Mouse (Mus musculus): ENCODE results near the gene Cdkn2d. TPM values are rescaled to one million over a fixed set of nuclear protein-coding genes. Genes with fewer than 3 reads are reported as not detected.

Gene Cdkn2d
- polyA plus RNA-seq, 1 experiment from 2014 or later = 74.3 TPM

- H3K4me1 ChIP-seq (ENCODE audit: insufficient read depth) = peaks cover 29% of the 10 kb centered on the region
- no peak for DNase-seq
- H3K4me2 ChIP-seq (ENCODE audit: low read depth, low read length) = peak overlapping the region; percentile 84
- no peaks in the 10 kb centered on the region for H3K27me3 ChIP-seq (ENCODE audit: insufficient read depth, low read length)
- peak overlapping the region; percentile 81 for H3K4me3 ChIP-seq (ENCODE audit: low read depth, low read length)
- 11% methylated on average over 3 of the region's 3 CpGs for WGBS (ENCODE audit: insufficient replicate concordance)
- H3K9ac ChIP-seq (replicated peaks) = peak overlapping the region; percentile 92
- no peak for ATAC-seq
- TF ChIP-seq EP300 (IDR thresholded peaks at IDR 0.05; ENCODE audit: low read depth) = no peak
- no peaks in the 10 kb centered on the region for H3K9me3 ChIP-seq (ENCODE audit: low read length)
- H3K27ac ChIP-seq (ENCODE audit: low read depth) = peak overlapping the region; percentile 95
- H3K36me3 ChIP-seq (replicated peaks; ENCODE audit: insufficient read depth, low read length) = peaks cover 38% of the 10 kb centered on the region
Measured at GRCm38 (mm10) chr9:21286753-21287152, 4.5 kb downstream of the Cdkn2d start.

GRCm38 (mm10) chr9:21283994-21284393 lies 7.2 kb downstream of the Cdkn2d start:
- Histone ChIP-seq H3K27me3 (ENCODE audit: insufficient read depth, low read length) (no peaks in the 10 kb centered on the region), H3K4me3 (ENCODE audit: low read depth, low read length) (no peak overlapping the region), H3K36me3 (replicated peaks; ENCODE audit: insufficient read depth, low read length) (peaks cover 59% of the 10 kb centered on the region), H3K9ac (replicated peaks) (no peak overlapping the region), H3K4me2 (ENCODE audit: low read depth, low read length) (no peak overlapping the region), H3K9me3 (ENCODE audit: low read length) (no peaks in the 10 kb centered on the region), H3K4me1 (ENCODE audit: insufficient read depth) (peaks cover 34% of the 10 kb centered on the region), H3K27ac (ENCODE audit: low read depth) (peak overlapping the region; percentile 45; the same call in 1 of the 2 replicates)
- TF ChIP-seq EP300 (IDR thresholded peaks at IDR 0.05; ENCODE audit: low read depth) (no peak), CTCF (IDR thresholded peaks at IDR 0.05; ENCODE audit: low read depth) (no peak)
- 97% methylated on average over 3 of the region's 3 CpGs for WGBS (ENCODE audit: insufficient replicate concordance)
- ATAC-seq (0 out of 2 replicates have a peak, but pooled peaks have one; percentile 8), DNase-seq (no peak)

GRCm38 (mm10) chr9:21283591-21283990 lies 7.6 kb downstream of the Cdkn2d start:
- DNase-seq (no peak), ATAC-seq (no peak)
- no peak overlapping the region for H3K9ac ChIP-seq (replicated peaks)
- peaks cover 30% of the 10 kb centered on the region for H3K4me1 ChIP-seq (ENCODE audit: insufficient read depth)
- no peaks in the 10 kb centered on the region for H3K27me3 ChIP-seq (ENCODE audit: insufficient read depth, low read length)
- no peak for TF ChIP-seq EP300 (IDR thresholded peaks at IDR 0.05; ENCODE audit: low read depth)
- TF ChIP-seq CTCF (IDR thresholded peaks at IDR 0.05; ENCODE audit: low read depth) = peak; percentile 46
- H3K4me2 ChIP-seq (ENCODE audit: low read depth, low read length) = no peak overlapping the region
- no peaks in the 10 kb centered on the region for H3K9me3 ChIP-seq (ENCODE audit: low read length)
- peak overlapping the region; percentile 45; the same call in 1 of the 2 replicates for H3K27ac ChIP-seq (ENCODE audit: low read depth)
- H3K4me3 ChIP-seq (ENCODE audit: low read depth, low read length) = no peak overlapping the region
- WGBS (ENCODE audit: insufficient replicate concordance) = 84% methylated on average over 5 of the region's 5 CpGs
- peaks cover 59% of the 10 kb centered on the region for H3K36me3 ChIP-seq (replicated peaks; ENCODE audit: insufficient read depth, low read length)

GRCm38 (mm10) chr9:21277776-21278175 lies 13.4 kb downstream of the Cdkn2d start:
- H3K4me1 ChIP-seq (ENCODE audit: insufficient read depth) = peaks cover 13% of the 10 kb centered on the region
- peaks cover 93% of the 10 kb centered on the region for H3K36me3 ChIP-seq (replicated peaks; ENCODE audit: insufficient read depth, low read length)
- no peak overlapping the region for H3K4me2 ChIP-seq (ENCODE audit: low read depth, low read length)
- DNase-seq (no peak), ATAC-seq (no peak)
- no peak overlapping the region for H3K4me3 ChIP-seq (ENCODE audit: low read depth, low read length)
- no peaks in the 10 kb centered on the region for H3K27me3 ChIP-seq (ENCODE audit: insufficient read depth, low read length)
- no peak for TF ChIP-seq CTCF (IDR thresholded peaks at IDR 0.05; ENCODE audit: low read depth)
- no peak for TF ChIP-seq EP300 (IDR thresholded peaks at IDR 0.05; ENCODE audit: low read depth)
- WGBS (ENCODE audit: insufficient replicate concordance) = 79% methylated on average over 5 of the region's 5 CpGs
- no peaks in the 10 kb centered on the region for H3K9me3 ChIP-seq (ENCODE audit: low read length)
- H3K27ac ChIP-seq (ENCODE audit: low read depth) = no peak overlapping the region
- no peak overlapping the region for H3K9ac ChIP-seq (replicated peaks)

DNA sequence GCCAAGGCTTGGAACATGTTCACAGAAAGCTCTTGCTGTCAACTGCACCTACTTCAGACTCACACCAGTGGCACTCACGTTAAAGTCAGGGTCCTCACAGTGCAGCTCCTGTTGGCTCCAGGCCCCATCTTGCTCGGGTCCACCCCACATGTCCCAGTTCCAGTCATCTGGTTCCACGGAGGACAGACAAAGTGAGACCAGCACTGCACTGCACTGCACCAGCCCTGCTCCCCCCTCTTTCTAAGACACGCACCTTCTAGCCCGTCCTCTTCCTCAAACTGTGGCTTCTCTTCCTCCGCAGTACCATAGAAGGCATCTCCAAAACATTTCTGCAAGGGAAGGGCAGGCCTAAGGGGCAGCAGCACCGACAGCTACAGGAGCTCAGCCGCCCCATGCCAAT lies 14.9 kb downstream of the Cdkn2d start:
- no peaks in the 10 kb centered on the region for H3K9me3 ChIP-seq (ENCODE audit: low read length)
- no peak overlapping the region for H3K9ac ChIP-seq (replicated peaks)
- H3K27me3 ChIP-seq (ENCODE audit: insufficient read depth, low read length) = no peaks in the 10 kb centered on the region
- no peak overlapping the region for H3K4me2 ChIP-seq (ENCODE audit: low read depth, low read length)
- WGBS (ENCODE audit: insufficient replicate concordance) = 84% methylated on average over 8 of the region's 8 CpGs
- H3K4me3 ChIP-seq (ENCODE audit: low read depth, low read length) = no peak overlapping the region
- TF ChIP-seq EP300 (IDR thresholded peaks at IDR 0.05; ENCODE audit: low read depth) (no peak), CTCF (IDR thresholded peaks at IDR 0.05; ENCODE audit: low read depth) (no peak)
- H3K27ac ChIP-seq (ENCODE audit: low read depth) = no peak overlapping the region
- DNase-seq = no peak
- peaks cover 13% of the 10 kb centered on the region for H3K4me1 ChIP-seq (ENCODE audit: insufficient read depth)
- peaks cover 94% of the 10 kb centered on the region for H3K36me3 ChIP-seq (replicated peaks; ENCODE audit: insufficient read depth, low read length)
- ATAC-seq = no peak

GRCm38 (mm10) chr9:21275727-21276126 lies 15.5 kb downstream of the Cdkn2d start:
- H3K9ac ChIP-seq (replicated peaks) = no peak overlapping the region
- peaks cover 95% of the 10 kb centered on the region for H3K36me3 ChIP-seq (replicated peaks; ENCODE audit: insufficient read depth, low read length)
- TF ChIP-seq CTCF (IDR thresholded peaks at IDR 0.05; ENCODE audit: low read depth) = no peak
- no peak for TF ChIP-seq EP300 (IDR thresholded peaks at IDR 0.05; ENCODE audit: low read depth)
- no peak overlapping the region for H3K4me2 ChIP-seq (ENCODE audit: low read depth, low read length)
- H3K4me3 ChIP-seq (ENCODE audit: low read depth, low read length) = no peak overlapping the region
- ATAC-seq (no peak), DNase-seq (no peak)
- 87% methylated on average over 12 of the region's 12 CpGs for WGBS (ENCODE audit: insufficient replicate concordance)
- no peaks in the 10 kb centered on the region for H3K27me3 ChIP-seq (ENCODE audit: insufficient read depth, low read length)
- peaks cover 13% of the 10 kb centered on the region for H3K4me1 ChIP-seq (ENCODE audit: insufficient read depth)
- H3K27ac ChIP-seq (ENCODE audit: low read depth) = no peak overlapping the region
- no peaks in the 10 kb centered on the region for H3K9me3 ChIP-seq (ENCODE audit: low read length)

All from liver, postnatal 0 days (tissue).